Mouse (Mus musculus) leukemia stem cell, adult 10-12 weeks (primary cell): ENCODE results near the gene Gm10570. TPM values are rescaled to one million over a fixed set of nuclear protein-coding genes. Genes with fewer than 3 reads are reported as not detected.

Source experiments
- polyA plus RNA-seq: library from polyadenylated mRNA; stranded (reverse); fragments of >175 nt; gene quantifications from 2 replicates; pipeline ENCODE4 v1.2.3, GENCODE M21; 2012; ENCODE audit warnings: low replicate concordance

The Gm10570 gene
- not detected in 2 replicates for polyA plus RNA-seq

GRCm38 (mm10) chr4:130308231-130309081 is at the start of gene Gm10570, which contains the start of gene Fabp3:
Gene Gm10570 (minus strand): TSS chr4:130308674.
Gene Fabp3 (plus strand): TSS chr4:130308595.

GRCm38 (mm10) chr4:130279105-130279504 is 29.4 kb downstream of the Gm10570 start, which contains the start of gene Serinc2:
Gene Serinc2 (minus strand): TSS chr4:130279205.

Other genes with a start within 250 kb of the Gm10570 start
- 39.8 and 50.2 TPM in 2 replicates for gene Pef1, start 206.1 kb downstream of the Gm10570 start, polyA plus RNA-seq
- gene Hcrtr1, start 169.3 kb downstream of the Gm10570 start, polyA plus RNA-seq, result not detected in 2 replicates
- gene Tinagl1, start 133.6 kb downstream of the Gm10570 start, polyA plus RNA-seq, result 57.1 and 67.5 TPM in 2 replicates
- gene Gm853, start 86.3 kb downstream of the Gm10570 start, polyA plus RNA-seq, result not detected in 2 replicates
- 0.30 and 0.73 TPM in 2 replicates for gene Serinc2, start 29.5 kb downstream of the Gm10570 start, polyA plus RNA-seq
- not detected in 2 replicates for gene Fabp3, start 79 bp downstream of the Gm10570 start, polyA plus RNA-seq
- 16.5 and 25.7 TPM in 2 replicates for gene Zcchc17, start 51.3 kb upstream of the Gm10570 start, polyA plus RNA-seq
- 44.3 and 58.2 TPM in 2 replicates for gene Snrnp40, start 51.5 kb upstream of the Gm10570 start, polyA plus RNA-seq